Mouse (Mus musculus): Measurements from ENCODE around the gene Tbc1d10c. TPM values are rescaled to one million over a fixed set of nuclear protein-coding genes. Genes with fewer than 3 reads are reported as not detected.

Tbc1d10c gene
- polyA plus RNA-seq, 1 experiment from 2014 or later: 3.6 TPM

- Histone ChIP-seq H3K36me3 (peaks cover 11% of the 10 kb centered on the region; the same call in 1 of the 2 replicates), H3K9me3 (replicated peaks) (no peaks in the 10 kb centered on the region), H3K27ac (replicated peaks) (no peak overlapping the region), H3K27me3 (no peaks in the 10 kb centered on the region), H3K4me3 (replicated peaks) (no peak overlapping the region), H3K4me2 (replicated peaks) (no peak overlapping the region), H3K4me1 (peaks cover 20% of the 10 kb centered on the region), H3K9ac (no peak overlapping the region; the same call in 1 of the 2 replicates)
- 70% methylated on average over 5 of the region's 5 CpGs for WGBS
- no peak for ATAC-seq (ENCODE audit: insufficient number of reproducible peaks, low FRiP score, low TSS enrichment, low read depth)
These were observed 36.4 kb upstream of the Tbc1d10c start for GRCm38 (mm10) chr19:4227446-4227845.

- WGBS: 84% methylated on average over 7 of the region's 7 CpGs
These were observed 35.7 kb upstream of the Tbc1d10c start for GRCm38 (mm10) chr19:4226779-4227178.

GRCm38 (mm10) chr19:4222165-4222564 is 31.1 kb upstream of the Tbc1d10c start:
- Histone ChIP-seq H3K36me3 (peaks cover 16% of the 10 kb centered on the region; the same call in 1 of the 2 replicates), H3K27ac (replicated peaks) (no peak overlapping the region), H3K4me2 (replicated peaks) (no peak overlapping the region), H3K9me3 (replicated peaks) (no peaks in the 10 kb centered on the region), H3K27me3 (no peaks in the 10 kb centered on the region), H3K4me1 (peaks cover 51% of the 10 kb centered on the region), H3K4me3 (replicated peaks) (no peak overlapping the region), H3K9ac (no peak overlapping the region)
- WGBS: 78% methylated on average over 11 of the region's 11 CpGs
- ATAC-seq (ENCODE audit: insufficient number of reproducible peaks, low FRiP score, low TSS enrichment, low read depth): no peak

More at GRCm38 (mm10) chr19:4226779-4227178, 35.7 kb upstream of the Tbc1d10c start:
- Histone ChIP-seq H3K27ac (replicated peaks) (no peak overlapping the region), H3K9me3 (replicated peaks) (no peaks in the 10 kb centered on the region), H3K9ac (no peak overlapping the region), H3K27me3 (no peaks in the 10 kb centered on the region), H3K4me2 (replicated peaks) (no peak overlapping the region), H3K36me3 (peaks cover 16% of the 10 kb centered on the region; the same call in 1 of the 2 replicates), H3K4me3 (replicated peaks) (no peak overlapping the region), H3K4me1 (peaks cover 23% of the 10 kb centered on the region)
- ATAC-seq (ENCODE audit: insufficient number of reproducible peaks, low FRiP score, low TSS enrichment, low read depth): no peak

- peak; percentile 66 for ATAC-seq (ENCODE audit: insufficient number of reproducible peaks, low FRiP score, low TSS enrichment, low read depth)
- WGBS: 27% methylated on average over 14 of the region's 14 CpGs
- Histone ChIP-seq H3K36me3 (peaks cover 16% of the 10 kb centered on the region; the same call in 1 of the 2 replicates), H3K4me1 (peaks cover 61% of the 10 kb centered on the region), H3K9me3 (replicated peaks) (no peaks in the 10 kb centered on the region), H3K4me3 (replicated peaks) (no peak overlapping the region), H3K27me3 (no peaks in the 10 kb centered on the region), H3K27ac (replicated peaks) (peak overlapping the region; percentile 74), H3K4me2 (replicated peaks) (peak overlapping the region; percentile 29), H3K9ac (no peak overlapping the region)
These were observed 30.1 kb upstream of the Tbc1d10c start for GRCm38 (mm10) chr19:4220957-4221743.

- Histone ChIP-seq H3K4me2 (replicated peaks) (peak overlapping the region; percentile 29), H3K4me3 (replicated peaks) (no peak overlapping the region), H3K9ac (no peak overlapping the region), H3K27me3 (no peaks in the 10 kb centered on the region), H3K27ac (replicated peaks) (peak overlapping the region; percentile 74), H3K36me3 (peaks cover 16% of the 10 kb centered on the region; the same call in 1 of the 2 replicates), H3K9me3 (replicated peaks) (no peaks in the 10 kb centered on the region), H3K4me1 (peaks cover 67% of the 10 kb centered on the region)
- 0 out of 2 replicates have a peak, but pooled peaks have one; percentile 20 for ATAC-seq (ENCODE audit: insufficient number of reproducible peaks, low FRiP score, low TSS enrichment, low read depth)
- WGBS: 30% methylated on average over 4 of the region's 4 CpGs
These were observed 29.3 kb upstream of the Tbc1d10c start for GRCm38 (mm10) chr19:4220416-4220815.

GRCm38 (mm10) chr19:4219943-4220342 is 28.9 kb upstream of the Tbc1d10c start:
- Histone ChIP-seq H3K4me1 (peaks cover 72% of the 10 kb centered on the region), H3K27ac (replicated peaks) (peak overlapping the region; percentile 74), H3K9ac (no peak overlapping the region), H3K36me3 (peaks cover 16% of the 10 kb centered on the region; the same call in 1 of the 2 replicates), H3K4me3 (replicated peaks) (no peak overlapping the region), H3K4me2 (replicated peaks) (peak overlapping the region; percentile 29), H3K9me3 (replicated peaks) (no peaks in the 10 kb centered on the region), H3K27me3 (no peaks in the 10 kb centered on the region)
- WGBS: 62% methylated on average over 6 of the region's 6 CpGs
- no peak for ATAC-seq (ENCODE audit: insufficient number of reproducible peaks, low FRiP score, low TSS enrichment, low read depth)

- no peak overlapping the region for H3K9ac ChIP-seq
- peak overlapping the region; percentile 49; the same call in 1 of the 2 replicates for H3K27ac ChIP-seq (replicated peaks)
These were observed 27.7 kb upstream of the Tbc1d10c start for GRCm38 (mm10) chr19:4218784-4219183.

GRCm38 (mm10) chr19:4218293-4218692 is 27.2 kb upstream of the Tbc1d10c start:
- ATAC-seq (ENCODE audit: insufficient number of reproducible peaks, low FRiP score, low TSS enrichment, low read depth): no peak
- H3K4me3 ChIP-seq (replicated peaks): no peak overlapping the region
- peaks cover 13% of the 10 kb centered on the region; the same call in 1 of the 2 replicates for H3K36me3 ChIP-seq
- no peak overlapping the region for H3K4me2 ChIP-seq (replicated peaks)
- no peaks in the 10 kb centered on the region for H3K27me3 ChIP-seq
- no peak overlapping the region for H3K9ac ChIP-seq
- H3K9me3 ChIP-seq (replicated peaks): no peaks in the 10 kb centered on the region
- WGBS: 67% methylated on average over 11 of the region's 11 CpGs
- H3K4me1 ChIP-seq: peaks cover 80% of the 10 kb centered on the region
- H3K27ac ChIP-seq (replicated peaks): peak overlapping the region; percentile 49

More at GRCm38 (mm10) chr19:4218784-4219183, 27.7 kb upstream of the Tbc1d10c start:
- H3K4me3 ChIP-seq (replicated peaks): no peak overlapping the region
- H3K4me2 ChIP-seq (replicated peaks): no peak overlapping the region
- H3K27me3 ChIP-seq: no peaks in the 10 kb centered on the region
- no peaks in the 10 kb centered on the region for H3K9me3 ChIP-seq (replicated peaks)
- WGBS: 62% methylated on average over 1 of the region's 1 CpGs
- H3K4me1 ChIP-seq: peaks cover 75% of the 10 kb centered on the region
- no peak for ATAC-seq (ENCODE audit: insufficient number of reproducible peaks, low FRiP score, low TSS enrichment, low read depth)
- peaks cover 16% of the 10 kb centered on the region; the same call in 1 of the 2 replicates for H3K36me3 ChIP-seq

GRCm38 (mm10) chr19:4217855-4218254 is 26.8 kb upstream of the Tbc1d10c start:
- peak overlapping the region; percentile 49 for H3K27ac ChIP-seq (replicated peaks)
- peaks cover 84% of the 10 kb centered on the region for H3K4me1 ChIP-seq
- 39% methylated on average over 3 of the region's 3 CpGs for WGBS

GRCm38 (mm10) chr19:4217140-4217539 is 26.1 kb upstream of the Tbc1d10c start:
- H3K4me1 ChIP-seq: peaks cover 86% of the 10 kb centered on the region
- H3K9ac ChIP-seq: no peak overlapping the region
- peak overlapping the region; percentile 76 for H3K27ac ChIP-seq (replicated peaks)
- peak overlapping the region; percentile 88; the same call in 1 of the 2 replicates for H3K4me3 ChIP-seq (replicated peaks)
- no peaks in the 10 kb centered on the region for H3K9me3 ChIP-seq (replicated peaks)
- peak overlapping the region; percentile 85 for H3K4me2 ChIP-seq (replicated peaks)
- H3K36me3 ChIP-seq: peaks cover 2% of the 10 kb centered on the region; the same call in 1 of the 2 replicates
- 6% methylated on average over 5 of the region's 5 CpGs for WGBS
- no peaks in the 10 kb centered on the region for H3K27me3 ChIP-seq
- 0 out of 2 replicates have a peak, but pooled peaks have one; percentile 27 for ATAC-seq (ENCODE audit: insufficient number of reproducible peaks, low FRiP score, low TSS enrichment, low read depth)

More at GRCm38 (mm10) chr19:4217855-4218254, 26.8 kb upstream of the Tbc1d10c start:
- Histone ChIP-seq H3K27me3 (no peaks in the 10 kb centered on the region), H3K4me2 (replicated peaks) (no peak overlapping the region), H3K9ac (no peak overlapping the region), H3K9me3 (replicated peaks) (no peaks in the 10 kb centered on the region), H3K4me3 (replicated peaks) (no peak overlapping the region), H3K36me3 (peaks cover 9% of the 10 kb centered on the region; the same call in 1 of the 2 replicates)
- ATAC-seq (ENCODE audit: insufficient number of reproducible peaks, low FRiP score, low TSS enrichment, low read depth): no peak

GRCm38 (mm10) chr19:4216041-4216685 is 25.1 kb upstream of the Tbc1d10c start:
- ATAC-seq (ENCODE audit: insufficient number of reproducible peaks, low FRiP score, low TSS enrichment, low read depth): no peak
- Histone ChIP-seq H3K9ac (no peak overlapping the region), H3K27me3 (no peaks in the 10 kb centered on the region), H3K36me3 (no peaks in the 10 kb centered on the region), H3K27ac (replicated peaks) (peak overlapping the region; percentile 76), H3K4me2 (replicated peaks) (peak overlapping the region; percentile 85), H3K4me1 (peaks cover 86% of the 10 kb centered on the region), H3K4me3 (replicated peaks) (peak overlapping the region; percentile 88), H3K9me3 (replicated peaks) (no peaks in the 10 kb centered on the region)
- 16% methylated on average over 14 of the region's 14 CpGs for WGBS
